Comparison of ENCODE assay signal across 8 mouse cellular contexts in the genomic region with DNA sequence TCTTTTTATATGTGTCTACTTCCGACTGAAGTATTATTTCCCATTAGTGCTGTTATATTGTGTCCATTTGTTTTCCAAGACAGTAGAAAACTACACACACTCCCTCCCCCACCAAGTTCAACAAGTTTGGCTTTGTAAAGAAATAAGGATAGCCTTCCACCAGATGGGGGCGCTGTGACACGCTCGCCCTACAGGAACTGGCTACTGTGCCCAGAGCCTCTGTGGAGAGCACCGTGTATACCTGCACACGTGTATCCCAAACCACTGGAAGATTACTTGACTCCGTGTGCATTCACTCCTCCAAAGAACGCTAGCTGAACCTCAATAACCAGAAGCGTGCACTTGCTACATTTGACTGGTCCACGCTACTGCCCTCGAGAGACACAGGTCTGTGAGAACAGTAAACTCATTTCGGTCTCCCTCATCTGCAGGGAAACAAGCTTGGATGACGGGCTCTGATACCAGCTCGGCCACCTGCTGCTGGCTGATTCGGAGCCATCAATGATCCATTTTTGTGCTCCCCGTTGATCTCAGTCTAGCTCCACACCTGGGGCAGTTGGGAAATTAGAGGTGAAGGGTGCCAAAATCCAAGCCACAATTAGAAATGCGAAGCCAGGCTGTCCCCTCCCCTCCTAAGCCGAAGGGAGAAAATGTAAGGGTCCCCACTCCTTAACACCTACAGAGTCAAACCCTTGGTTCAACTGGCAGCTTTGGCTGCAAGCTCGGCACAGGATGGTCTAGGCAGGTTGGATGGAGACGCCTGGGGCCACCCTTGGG. TPM values are rescaled to one million over a fixed set of nuclear protein-coding genes. Genes with fewer than 3 reads are reported as not detected.
DNase-seq lines count a peak whose midpoint lies in the region; ATAC-seq lines count a peak whose summit lies in the region.

A gene (plus strand): TSS at position 224 of the 777 bp plus-strand sequence.

- H3K4me1 ChIP-seq in liver, embryonic 13.5 days (replicated peaks), result peaks cover 62% of the 10 kb centered on the region

- ATAC-seq in liver, embryonic 13.5 days (ENCODE audit: low read depth), result peak; percentile 57

- peak within 1 kb of the TSS; percentile 95 for H3K4me2 ChIP-seq in liver, embryonic 13.5 days

- peak within 1 kb of the TSS; percentile 87 for H3K9ac ChIP-seq in liver, embryonic 13.5 days

- peak within 1 kb of the TSS; percentile 71 for H3K4me3 ChIP-seq in liver, embryonic 13.5 days (replicated peaks)

- H3K9me3 ChIP-seq in liver, embryonic 13.5 days (replicated peaks), result no peaks in the 10 kb centered on the region

- under 1% methylated on average over 20 of the region's 20 CpGs for WGBS in liver, embryonic 13.5 days (ENCODE audit: insufficient replicate concordance)

- no peaks in the 10 kb centered on the region for H3K27me3 ChIP-seq in liver, embryonic 13.5 days

- DNase-seq in 3134 (ENCODE audit: extremely low read depth, insufficient read length, low spot score), result peak; percentile 59
- peak; percentile 92 for DNase-seq in R1 (ENCODE audit: low read depth, low spot score)
- peak; percentile 54 to 62 for DNase-seq in cerebellum, postnatal 4 days (ENCODE audit: low spot score in 2 of 2)
- DNase-seq in gastrocnemius, postnatal 25 days, result peak; percentile 52
- peak; percentile 95 for DNase-seq in induced T-regulatory cell, adult 2 months (ENCODE audit: low read depth)
- peak; percentile 76 for DNase-seq in liver, embryonic 13.5 days
- DNase-seq in natural killer cell, adult 2 months (ENCODE audit: low spot score in 2 of 2), result peak; percentile 80 to 87
- DNase-seq in thymus, adult 18-20 months, result peak; percentile 57 to 74

- H3K36me3 ChIP-seq in liver, embryonic 13.5 days, result peaks cover 5% of the 10 kb centered on the region

- H3K27ac ChIP-seq in liver, embryonic 13.5 days, result peak within 1 kb of the TSS; percentile 90

RNA-seq across cellular contexts. Expression of the gene that starts here (rescaled TPM):
- total RNA-seq in gastrocnemius, postnatal 25 days (2021), result 1 to 10 TPM; 2.3 to 4.0 TPM
- polyA plus RNA-seq in liver, embryonic 13.5 days (2015; fragmentation: Nextera tagmentation; extraction: Ambion mirVana), result 41.7 and 53.3 TPM in 2 replicates

Comparison
In these comparisons a context has a peak if more than half of its experiments do, and no peak if none do; other contexts are left out.
1. Peak in every context shown above with its lines: DNase-seq, ATAC-seq, H3K4me3 ChIP-seq and H3K27ac ChIP-seq.